Mouse (Mus musculus): Measurements from ENCODE around the gene Il21r. TPM values are rescaled to one million over a fixed set of nuclear protein-coding genes. Genes with fewer than 3 reads are reported as not detected.

The Il21r gene
- polyA plus RNA-seq, 1 experiment from 2014 or later, result 0.18 TPM

DNA sequence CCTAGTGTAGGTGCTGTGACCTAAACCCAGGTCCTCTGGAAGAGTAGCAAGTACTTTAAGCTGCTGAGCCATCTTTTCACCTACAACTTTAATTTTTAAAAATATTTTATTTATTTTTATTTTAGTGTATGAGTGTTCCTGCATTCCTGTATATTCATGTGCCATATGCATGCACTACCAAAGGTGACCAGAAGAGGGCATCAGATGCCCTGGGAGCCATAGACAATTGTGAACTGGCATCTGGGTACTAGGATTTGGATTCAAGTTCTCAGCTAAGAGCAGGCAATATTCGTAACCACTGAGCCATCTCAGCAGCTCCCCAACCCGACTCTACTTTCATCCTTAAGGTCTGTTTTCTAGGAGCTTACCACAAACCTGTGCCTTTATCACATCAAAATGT, 71.7 kb downstream of the Il21r start:
- DNase-seq (ENCODE audit: low spot score) (peak; percentile 53), ATAC-seq (replicated peaks; ENCODE audit: low FRiP score, low read depth) (no peak)
- 84% methylated on average over 2 of the region's 2 CpGs for WGBS
- H3K4me2 ChIP-seq (ENCODE audit: low read length), result no peak overlapping the region
- no peak overlapping the region for H3K9ac ChIP-seq (ENCODE audit: low read depth, low read length)
- TF ChIP-seq CTCF (IDR thresholded peaks at IDR 0.05; ENCODE audit: low read depth), result peak; percentile 81
- no peaks in the 10 kb centered on the region for H3K9me3 ChIP-seq (replicated peaks; ENCODE audit: low read length)
- H3K4me3 ChIP-seq (replicated peaks; ENCODE audit: low read depth, low read length), result no peak overlapping the region
- H3K27ac ChIP-seq, result no peak overlapping the region
- peaks cover 92% of the 10 kb centered on the region for H3K36me3 ChIP-seq (ENCODE audit: insufficient read depth, low read length)
- H3K27me3 ChIP-seq (ENCODE audit: insufficient read depth, low read length), result no peaks in the 10 kb centered on the region
- H3K4me1 ChIP-seq (replicated peaks; ENCODE audit: insufficient read depth, low read length), result no peaks in the 10 kb centered on the region

DNA sequence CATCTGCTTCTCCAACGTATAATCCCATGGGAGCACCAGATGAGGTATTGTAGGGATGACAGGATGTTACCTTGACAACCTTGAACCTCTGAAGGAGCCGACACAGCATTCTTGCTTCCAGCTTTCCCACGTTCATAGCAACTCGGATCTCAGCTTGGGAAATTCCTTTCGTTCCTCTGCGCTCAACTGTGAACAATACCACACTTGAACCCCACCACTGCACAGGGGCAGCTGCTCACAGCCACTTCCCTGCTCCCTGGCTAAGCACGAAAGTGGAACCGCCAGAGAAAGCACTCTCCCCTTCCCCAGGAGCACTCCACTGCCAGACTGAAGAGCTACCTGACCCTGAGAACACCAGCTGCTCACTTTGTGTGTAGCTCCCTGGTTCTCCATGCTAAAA, 75.5 kb downstream of the Il21r start:
- no peak overlapping the region for H3K4me2 ChIP-seq (ENCODE audit: low read length)
- ATAC-seq (replicated peaks; ENCODE audit: low FRiP score, low read depth) (peak; percentile 71), DNase-seq (ENCODE audit: low spot score) (peak; percentile 42)
- no peaks in the 10 kb centered on the region for H3K27me3 ChIP-seq (ENCODE audit: insufficient read depth, low read length)
- H3K4me1 ChIP-seq (replicated peaks; ENCODE audit: insufficient read depth, low read length), result no peaks in the 10 kb centered on the region
- WGBS, result 57% methylated on average over 8 of the region's 8 CpGs
- no peak overlapping the region for H3K9ac ChIP-seq (ENCODE audit: low read depth, low read length)
- H3K9me3 ChIP-seq (replicated peaks; ENCODE audit: low read length), result no peaks in the 10 kb centered on the region
- H3K36me3 ChIP-seq (ENCODE audit: insufficient read depth, low read length), result peaks cover 79% of the 10 kb centered on the region
- peak overlapping the region; percentile 31 for H3K27ac ChIP-seq
- TF ChIP-seq CTCF (IDR thresholded peaks at IDR 0.05; ENCODE audit: low read depth), result no peak
- H3K4me3 ChIP-seq (replicated peaks; ENCODE audit: low read depth, low read length), result no peak overlapping the region

DNA sequence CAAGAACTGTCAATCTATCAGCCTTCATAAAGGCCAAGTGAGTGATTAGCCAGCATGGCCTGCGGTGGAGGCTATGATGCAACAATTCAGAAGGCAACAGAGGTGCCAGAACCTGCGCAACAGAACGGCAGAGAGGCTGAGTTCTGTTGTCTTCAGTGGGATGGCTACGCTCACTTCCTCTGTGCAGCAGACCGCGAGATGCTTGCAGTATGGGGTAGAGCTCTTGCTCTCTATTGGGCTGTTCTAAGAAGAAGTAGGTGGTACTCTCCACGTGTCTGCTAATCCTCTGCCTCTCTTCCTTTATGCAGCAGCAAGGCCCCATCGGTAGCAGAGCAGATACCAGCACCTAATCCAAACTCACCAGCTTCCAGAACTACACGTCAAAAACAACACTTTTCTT, 76.7 kb downstream of the Il21r start:
- Histone ChIP-seq H3K27ac (no peak overlapping the region), H3K27me3 (ENCODE audit: insufficient read depth, low read length) (no peaks in the 10 kb centered on the region), H3K36me3 (ENCODE audit: insufficient read depth, low read length) (peaks cover 70% of the 10 kb centered on the region), H3K4me1 (replicated peaks; ENCODE audit: insufficient read depth, low read length) (no peaks in the 10 kb centered on the region), H3K4me3 (replicated peaks; ENCODE audit: low read depth, low read length) (no peak overlapping the region), H3K9ac (ENCODE audit: low read depth, low read length) (no peak overlapping the region), H3K4me2 (ENCODE audit: low read length) (no peak overlapping the region), H3K9me3 (replicated peaks; ENCODE audit: low read length) (no peaks in the 10 kb centered on the region)
- DNase-seq (ENCODE audit: low spot score), result no peak
- ATAC-seq (replicated peaks; ENCODE audit: low FRiP score, low read depth), result no peak
- no peak for TF ChIP-seq CTCF (IDR thresholded peaks at IDR 0.05; ENCODE audit: low read depth)
- WGBS, result 75% methylated on average over 9 of the region's 9 CpGs

Other genes starting within 250 kb of the Il21r start
- gene Kdm8, start 158.8 kb upstream of the Il21r start, polyA plus RNA-seq (2015; fragmentation: Nextera tagmentation; extraction: Ambion mirVana), result 7.7 and 8.1 TPM in 2 replicates
- 119 and 127 TPM in 2 replicates for gene Nsmce1, start 111.8 kb upstream of the Il21r start, polyA plus RNA-seq (2015; fragmentation: Nextera tagmentation; extraction: Ambion mirVana)
- 9.8 and 10.0 TPM in 2 replicates for gene Il4ra, start 51.3 kb upstream of the Il21r start, polyA plus RNA-seq (2015; fragmentation: Nextera tagmentation; extraction: Ambion mirVana)
- 15.6 and 17.8 TPM in 2 replicates for gene Gtf3c1, start 104.4 kb downstream of the Il21r start, polyA plus RNA-seq (2015; fragmentation: Nextera tagmentation; extraction: Ambion mirVana)
- gene D430042O09Rik, start 104.5 kb downstream of the Il21r start, polyA plus RNA-seq (2015; fragmentation: Nextera tagmentation; extraction: Ambion mirVana), result 4.4 and 4.8 TPM in 2 replicates

All from kidney, postnatal 0 days (tissue).